Comparison of ENCODE assay signal across 8 mouse cellular contexts in genomic region chr5:118172078-118172723, GRCm38 (mm10). TPM values are rescaled to one million over a fixed set of nuclear protein-coding genes. Genes with fewer than 3 reads are reported as not detected.
A peak's percentile ranks its signal among the peaks of the same experiment; 100 is the strongest.
DNase-seq lines count a peak whose midpoint lies in the region; ATAC-seq and TF ChIP-seq lines count a peak whose summit lies in the region.

No protein-coding gene starts in this region.

- H3K36me3 ChIP-seq in hindbrain, embryonic 16.5 days (ENCODE audit: control insufficient read depth, insufficient read depth, low read length): no peaks in the 10 kb centered on the region
- no peaks in the 10 kb centered on the region for H3K36me3 ChIP-seq in midbrain, embryonic 15.5 days (replicated peaks)

- DNase-seq in layer of hippocampus, adult 2 months (ENCODE audit: low spot score in 2 of 2): no peak
- DNase-seq in layer of hippocampus, adult 9-10 months (ENCODE audit: low spot score): no peak
- DNase-seq in gastrocnemius, adult 18-20 months (ENCODE audit: low spot score): no peak
- DNase-seq in adrenal gland, postnatal 25 days: no peak
- DNase-seq in right cerebral cortex, postnatal 14 days: no peak

- no peak overlapping the region; the same call in 1 of the 2 replicates for H3K27ac ChIP-seq in layer of hippocampus, adult 2 months
- H3K27ac ChIP-seq in cortical plate, adult 2 months (ENCODE audit: insufficient read depth, low read length): no peak overlapping the region
- H3K27ac ChIP-seq in hindbrain, embryonic 16.5 days (ENCODE audit: low read depth, low read length): no peak overlapping the region
- H3K27ac ChIP-seq in midbrain, embryonic 15.5 days: no peak overlapping the region

- peaks cover 22% of the 10 kb centered on the region for H3K27me3 ChIP-seq in hindbrain, embryonic 16.5 days (replicated peaks; ENCODE audit: control insufficient read depth, insufficient read depth, low read length)
- H3K27me3 ChIP-seq in midbrain, embryonic 15.5 days (replicated peaks): peaks cover 63% of the 10 kb centered on the region

- peak overlapping the region; percentile 58 for H3K4me3 ChIP-seq in layer of hippocampus, adult 2 months
- H3K4me3 ChIP-seq in cortical plate, adult 2 months (ENCODE audit: insufficient read depth, low read length): peak overlapping the region; percentile 39
- peak overlapping the region; percentile 51 for H3K4me3 ChIP-seq in hindbrain, embryonic 16.5 days (ENCODE audit: low read length)
- H3K4me3 ChIP-seq in midbrain, embryonic 15.5 days: peak overlapping the region; percentile 51

- no peak overlapping the region for H3K9ac ChIP-seq in hindbrain, embryonic 16.5 days (ENCODE audit: low read depth, low read length)
- H3K9ac ChIP-seq in midbrain, embryonic 15.5 days: no peak overlapping the region

- peak overlapping the region; percentile 73 for H3K4me2 ChIP-seq in hindbrain, embryonic 16.5 days (ENCODE audit: low read length)
- H3K4me2 ChIP-seq in midbrain, embryonic 15.5 days: peak overlapping the region; percentile 86

- no peak for TF ChIP-seq POLR2A in cortical plate, adult 2 months (IDR thresholded peaks at IDR 0.05; ENCODE audit: extremely low read depth, insufficient read depth, low read length)

- H3K9me3 ChIP-seq in hindbrain, embryonic 16.5 days (ENCODE audit: control insufficient read depth, low read length): 0 out of 2 replicates have a peak, but pooled peaks cover 2% of the 10 kb centered on the region
- no peaks in the 10 kb centered on the region for H3K9me3 ChIP-seq in midbrain, embryonic 15.5 days

- no peak for ATAC-seq in hindbrain, embryonic 16.5 days
- ATAC-seq in midbrain, embryonic 15.5 days (replicated peaks): no peak

- no peak for TF ChIP-seq CTCF in layer of hippocampus, adult 2 months (conservative IDR thresholded peaks at IDR 0.05)
- TF ChIP-seq CTCF in cortical plate, adult 2 months (IDR thresholded peaks at IDR 0.05; ENCODE audit: extremely low read depth, insufficient read depth, low read length): no peak

- WGBS in hindbrain, embryonic 16.5 days: under 1% methylated on average over 25 of the region's 27 CpGs
- WGBS in midbrain, embryonic 15.5 days: under 1% methylated on average over 27 of the region's 27 CpGs

- H3K4me1 ChIP-seq in cortical plate, adult 2 months (ENCODE audit: control insufficient read depth, insufficient read depth, low read length): peaks cover 1% of the 10 kb centered on the region; the same call in 1 of the 2 replicates
- H3K4me1 ChIP-seq in hindbrain, embryonic 16.5 days (ENCODE audit: control insufficient read depth, insufficient read depth, low read depth, low read length): peaks cover 15% of the 10 kb centered on the region
- peaks cover 28% of the 10 kb centered on the region for H3K4me1 ChIP-seq in midbrain, embryonic 15.5 days

RNA-seq across cellular contexts. Expression of gene Hrk, which starts 7.8 kb away (rescaled TPM):
- total RNA-seq in layer of hippocampus, adult 2 months (2021): 10 to 100 TPM; 35.1 to 38.4 TPM
- polyA plus RNA-seq in cortical plate, adult 2 months (2012; rRNA removed): 15.5 and 16.9 TPM in 2 replicates
- polyA plus RNA-seq in hindbrain, embryonic 16.5 days (2015; fragmentation: Nextera tagmentation; extraction: Ambion mirVana): 3.7 and 4.8 TPM in 2 replicates
- 3.9 and 4.5 TPM in 2 replicates for polyA plus RNA-seq in midbrain, embryonic 15.5 days (2015; fragmentation: Nextera tagmentation; extraction: Ambion mirVana)
- total RNA-seq in gastrocnemius, adult 18-20 months (2021): under 1 TPM; 0.12 to 0.21 TPM
- 0.09 TPM in 1 of 2 replicates, not detected in the other for total RNA-seq in adrenal gland, postnatal 25 days (2021)

RNA-seq across cellular contexts. Expression of gene Fbxw8, which starts 16.9 kb away (rescaled TPM):
- 10 to 100 TPM; 33.0 to 36.4 TPM for total RNA-seq in layer of hippocampus, adult 2 months (2021)
- polyA plus RNA-seq in cortical plate, adult 2 months (2012; rRNA removed): 31.8 and 31.9 TPM in 2 replicates
- 18.7 and 21.6 TPM in 2 replicates for polyA plus RNA-seq in hindbrain, embryonic 16.5 days (2015; fragmentation: Nextera tagmentation; extraction: Ambion mirVana)
- 20.0 and 22.3 TPM in 2 replicates for polyA plus RNA-seq in midbrain, embryonic 15.5 days (2015; fragmentation: Nextera tagmentation; extraction: Ambion mirVana)
- total RNA-seq in gastrocnemius, adult 18-20 months (2021): 10 to 100 TPM; 20.5 to 21.1 TPM
- total RNA-seq in adrenal gland, postnatal 25 days (2021): 37.2 and 47.7 TPM in 2 replicates

Comparison
In these comparisons a context has a peak if more than half of its experiments do, and no peak if none do; other contexts are left out.
1. RNA of gene Hrk, which starts 7.8 kb away (total RNA-seq): 35.1 to 38.4 TPM in layer of hippocampus, adult 2 months; 0.12 to 0.21 TPM in gastrocnemius, adult 18-20 months and 0.09 TPM in adrenal gland, postnatal 25 days; every median in the first group is over 10 times any median in the second.
2. Peak in every context shown above with its lines, with median percentiles within 50 percentile points of each other: H3K4me3 ChIP-seq.